Mouse (Mus musculus): ENCODE measurements around the gene Gaa.

Gene Gaa

DNA sequence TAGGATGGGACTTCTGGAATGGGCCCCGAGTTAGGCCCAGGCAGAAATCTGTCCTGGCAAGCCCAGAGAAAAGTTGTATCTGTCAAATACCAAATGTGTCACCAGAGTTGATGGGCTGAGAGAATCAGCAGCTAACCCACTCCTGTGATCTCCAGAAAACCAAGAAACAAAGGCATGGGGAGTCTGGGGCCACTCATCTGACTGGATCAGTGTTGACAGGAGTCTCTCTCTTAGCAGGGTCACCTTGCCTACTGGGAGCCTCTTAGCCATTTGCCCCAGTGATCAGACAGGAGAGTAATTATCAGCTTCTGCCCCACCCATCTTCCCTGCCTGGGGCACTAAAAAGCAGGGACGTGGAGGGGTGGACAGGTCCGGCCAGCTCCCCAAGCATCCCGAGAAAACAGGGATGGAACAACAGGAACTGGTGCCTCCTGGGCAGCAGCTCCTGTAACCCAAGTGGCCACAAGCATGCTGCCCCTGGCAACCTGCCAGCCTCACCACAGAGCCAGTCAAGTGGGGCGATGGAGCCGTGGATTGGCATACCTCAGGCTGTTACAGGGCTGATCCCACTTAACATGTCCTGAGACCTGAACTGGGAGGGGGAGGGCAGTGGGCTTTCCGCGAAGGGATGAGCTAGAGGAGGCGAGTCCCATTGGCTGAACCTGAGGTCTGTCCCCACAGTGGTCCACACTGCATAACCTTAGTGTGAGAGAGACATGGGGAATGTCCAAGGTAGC lies 18.3 kb downstream of the Gaa start:
- no peak for TF ChIP-seq GATA4 (IDR thresholded peaks at IDR 0.05; ENCODE audit: insufficient replicate concordance, low read length)

DNA sequence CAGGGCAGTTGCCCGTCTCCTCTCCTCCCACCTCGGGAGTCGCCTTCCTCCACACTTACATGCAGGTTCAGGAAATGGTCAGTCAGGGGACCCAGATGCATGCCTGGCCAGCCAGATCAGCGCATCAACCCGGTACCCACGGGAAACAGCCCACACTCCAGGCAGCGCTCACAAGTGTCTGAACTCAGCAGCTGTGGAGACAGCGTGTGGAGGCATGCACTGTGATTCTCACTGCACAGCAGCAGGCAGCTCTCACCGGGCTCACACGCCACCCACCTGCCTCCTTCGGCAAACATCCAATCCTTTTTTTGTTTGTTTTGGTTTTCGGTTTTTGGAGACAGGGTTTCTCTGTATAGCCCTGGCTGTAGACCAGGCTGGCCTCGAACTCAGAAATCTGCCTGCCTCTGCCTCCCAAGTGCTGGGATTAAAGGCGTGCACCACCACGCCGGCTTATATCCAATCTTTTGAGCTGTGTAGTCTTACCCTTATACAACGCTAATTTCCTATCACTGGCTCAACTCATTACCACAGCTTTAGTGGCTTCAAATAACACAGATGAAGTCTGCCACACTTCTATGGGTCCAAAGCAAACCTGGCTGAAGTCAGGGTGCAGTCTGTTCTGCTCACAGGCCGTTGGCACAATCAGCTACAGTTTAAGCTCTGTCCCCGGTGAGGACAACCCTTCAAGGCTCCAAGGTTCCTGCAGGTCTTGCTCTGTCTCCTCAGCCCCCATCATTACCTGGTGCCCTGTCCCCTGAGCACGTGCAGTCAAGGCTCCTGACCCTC lies 19.7 kb downstream of the Gaa start:
- no peak for TF ChIP-seq GATA4 (IDR thresholded peaks at IDR 0.05; ENCODE audit: insufficient replicate concordance, low read length)

DNA sequence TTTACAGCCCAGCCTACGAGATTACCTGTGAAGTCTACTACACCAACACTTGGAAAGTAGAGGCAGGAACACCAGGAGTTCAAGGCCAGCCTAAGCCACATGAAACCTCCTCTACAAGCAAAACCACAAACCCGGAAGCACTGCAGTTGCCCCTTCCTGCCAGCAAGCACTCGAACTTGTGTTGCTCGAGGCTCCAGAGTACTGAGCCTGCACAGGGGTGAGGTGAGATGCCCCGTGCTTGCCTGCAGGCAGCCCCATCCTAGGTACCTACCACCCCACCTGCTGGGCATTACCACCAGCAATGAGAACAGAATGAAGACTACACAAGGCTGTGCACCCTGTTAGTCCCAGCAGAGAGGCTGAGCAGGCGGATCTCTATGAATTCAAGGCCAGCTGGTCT lies 30.3 kb downstream of the Gaa start:
- TF ChIP-seq GATA4 (IDR thresholded peaks at IDR 0.05; ENCODE audit: insufficient replicate concordance, low read length) = no peak

DNA sequence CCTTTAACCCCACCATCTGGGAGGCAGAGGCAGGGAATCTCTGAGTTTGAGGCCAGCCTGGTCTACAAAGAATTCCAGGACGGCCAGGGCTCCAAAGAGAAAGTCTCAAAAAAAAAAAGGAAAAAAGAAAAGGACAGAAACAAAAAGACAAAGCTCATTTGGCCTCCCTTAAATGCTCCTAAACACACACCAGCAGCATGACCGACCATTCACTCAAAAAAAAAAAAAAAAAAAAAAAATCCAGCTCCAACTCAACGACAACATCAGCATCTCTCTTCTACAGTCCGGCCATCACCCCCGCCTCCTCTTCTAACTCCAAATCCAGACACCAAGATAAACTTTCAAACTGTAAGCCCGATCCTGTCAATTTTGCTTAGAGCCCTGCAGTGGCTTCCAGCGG lies 31.2 kb downstream of the Gaa start:
- no peak for TF ChIP-seq GATA4 (IDR thresholded peaks at IDR 0.05; ENCODE audit: insufficient replicate concordance, low read length)

DNA sequence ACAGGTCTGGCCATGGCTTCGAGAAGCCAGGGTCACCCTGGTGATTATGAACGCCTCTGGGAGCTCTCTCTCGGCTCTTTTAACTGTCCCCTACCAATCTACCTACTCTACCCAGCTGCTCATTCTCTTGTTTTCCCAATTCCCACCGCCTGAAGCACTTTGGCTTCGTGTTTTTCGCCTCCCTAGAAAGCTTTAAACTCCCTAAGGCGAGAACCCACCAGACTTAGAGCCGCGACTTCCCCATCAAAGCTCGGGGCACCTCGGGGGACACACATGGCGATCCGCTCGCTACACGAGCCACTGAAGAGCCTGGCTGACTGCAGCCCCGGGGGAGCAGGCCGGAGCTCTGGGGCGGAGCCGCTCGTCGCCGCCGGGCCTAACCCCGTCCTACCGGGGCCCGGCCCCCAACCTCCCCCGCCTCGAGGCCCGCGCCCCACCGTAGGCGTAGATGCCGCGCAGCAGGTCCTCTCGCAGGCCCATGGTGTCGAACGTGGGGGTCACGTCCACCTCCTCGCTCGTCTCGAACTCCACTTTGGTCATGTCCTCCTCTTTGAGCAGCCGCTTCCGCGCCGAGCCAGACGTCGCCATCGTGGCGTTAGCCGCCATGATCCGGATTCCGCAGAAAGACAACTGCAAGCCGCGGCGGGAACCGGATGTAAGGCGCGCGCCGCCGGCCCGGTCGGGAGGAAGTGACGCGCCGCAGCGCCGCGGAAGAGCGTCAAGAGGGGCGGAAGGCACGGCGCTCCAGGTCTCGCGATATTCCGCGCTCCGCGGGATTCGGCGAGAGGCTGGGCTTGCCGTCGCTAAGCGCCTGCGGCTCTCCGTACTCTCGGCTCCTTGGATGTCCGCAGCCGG lies 31.9 kb downstream of the Gaa start, which contains the start of gene Eif4a3:
Gene Eif4a3 (minus strand): TSS at position 699 of the 855 bp plus-strand sequence.
- peak; percentile 6; the same call in 1 of the 2 replicates for TF ChIP-seq GATA4 (IDR thresholded peaks at IDR 0.05; ENCODE audit: insufficient replicate concordance, low read length)

DNA sequence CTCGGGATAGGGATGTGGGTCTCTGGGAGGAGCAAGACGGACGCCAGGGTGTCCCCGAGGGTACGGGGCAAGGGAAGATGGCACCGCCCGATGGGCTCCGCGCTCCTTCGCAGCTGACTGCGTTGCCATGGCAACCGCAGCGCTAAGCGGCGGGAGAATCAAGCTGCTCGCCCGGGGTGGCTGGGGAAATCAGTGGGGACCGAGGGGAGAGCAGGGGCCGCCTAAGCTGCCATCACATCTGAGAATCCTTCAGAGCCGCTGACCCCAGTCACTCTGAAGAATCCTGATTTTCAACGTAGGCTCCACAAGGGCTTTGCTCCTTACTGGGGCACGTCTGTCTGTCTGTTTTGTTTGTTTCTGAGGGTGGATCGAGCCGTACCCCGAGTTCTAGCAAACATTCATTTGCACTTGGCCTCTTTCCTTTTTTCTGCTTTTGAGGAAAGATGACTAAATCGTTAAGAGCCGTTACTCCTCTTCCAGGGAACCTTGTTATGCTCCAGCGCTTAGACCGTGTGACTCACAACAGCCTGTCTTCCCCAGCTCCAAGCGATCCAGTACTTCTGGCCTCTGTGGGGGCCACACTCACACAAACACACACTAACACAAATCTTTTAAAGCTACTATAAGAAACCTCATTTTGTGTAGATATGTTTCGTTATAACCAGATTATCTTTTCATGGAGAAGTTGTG lies 32.7 kb downstream of the Gaa start:
- no peak; the same call in 1 of the 2 replicates for TF ChIP-seq GATA4 (IDR thresholded peaks at IDR 0.05; ENCODE audit: insufficient replicate concordance, low read length)

DNA sequence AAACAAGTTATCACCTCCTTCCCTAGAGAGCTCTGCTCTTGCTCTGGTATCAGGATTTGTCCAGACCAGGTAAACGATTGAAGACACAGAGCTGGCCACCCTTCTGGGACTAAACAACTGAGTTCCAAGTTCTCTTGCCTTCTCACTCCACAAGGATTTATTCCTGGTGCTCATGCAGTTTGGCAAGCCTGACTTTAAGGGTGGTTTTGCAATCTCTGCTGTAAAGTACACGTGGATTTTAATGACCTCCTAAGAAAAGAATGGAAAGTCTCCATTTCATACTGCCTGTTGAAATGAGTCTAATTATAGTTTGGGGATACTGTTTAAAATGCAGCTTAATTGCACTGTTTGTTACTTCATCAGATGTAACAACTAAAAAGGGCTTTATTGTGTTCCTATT lies 33.3 kb downstream of the Gaa start:
- no peak for TF ChIP-seq GATA4 (IDR thresholded peaks at IDR 0.05; ENCODE audit: insufficient replicate concordance, low read length)

DNA sequence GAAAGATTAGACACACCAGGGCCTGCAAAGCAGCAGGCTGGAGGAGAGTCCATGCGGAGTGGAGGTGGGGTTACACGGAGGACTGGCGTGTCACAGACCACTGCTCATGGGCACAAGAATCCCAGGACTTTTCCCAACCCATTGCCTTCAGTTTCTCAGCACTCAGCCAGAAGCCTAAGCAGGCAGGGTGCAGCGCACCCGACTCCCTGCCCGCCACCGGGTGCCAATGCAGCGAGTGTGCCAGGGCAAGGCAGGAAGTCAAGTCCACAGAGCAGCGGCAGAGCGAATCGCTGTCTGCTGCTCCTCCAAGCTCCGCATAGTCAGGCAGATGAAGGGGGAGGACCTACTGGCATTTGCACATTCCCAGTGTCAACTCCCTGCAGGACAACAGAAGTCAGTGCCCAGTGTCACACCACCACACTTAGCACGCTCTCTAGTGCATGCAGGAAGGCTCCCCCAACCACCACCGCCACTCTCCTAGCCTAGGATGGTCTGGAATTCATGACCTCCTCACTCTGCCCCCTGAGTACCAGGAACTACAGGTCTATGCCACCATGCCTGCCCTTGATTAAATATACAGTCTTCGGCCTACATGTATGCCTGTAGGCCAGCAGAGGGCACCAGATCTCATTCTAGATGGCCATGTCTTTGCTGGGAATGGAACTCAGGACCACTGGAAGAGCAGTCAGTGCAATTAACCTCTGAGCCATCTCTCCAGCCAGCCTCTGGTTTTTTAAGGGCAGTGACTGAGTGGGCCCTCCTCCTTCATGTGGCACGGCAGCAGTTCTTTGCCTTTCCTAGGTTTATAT lies 37.4 kb downstream of the Gaa start:
- TF ChIP-seq GATA4 (IDR thresholded peaks at IDR 0.05; ENCODE audit: insufficient replicate concordance, low read length) = no peak

DNA sequence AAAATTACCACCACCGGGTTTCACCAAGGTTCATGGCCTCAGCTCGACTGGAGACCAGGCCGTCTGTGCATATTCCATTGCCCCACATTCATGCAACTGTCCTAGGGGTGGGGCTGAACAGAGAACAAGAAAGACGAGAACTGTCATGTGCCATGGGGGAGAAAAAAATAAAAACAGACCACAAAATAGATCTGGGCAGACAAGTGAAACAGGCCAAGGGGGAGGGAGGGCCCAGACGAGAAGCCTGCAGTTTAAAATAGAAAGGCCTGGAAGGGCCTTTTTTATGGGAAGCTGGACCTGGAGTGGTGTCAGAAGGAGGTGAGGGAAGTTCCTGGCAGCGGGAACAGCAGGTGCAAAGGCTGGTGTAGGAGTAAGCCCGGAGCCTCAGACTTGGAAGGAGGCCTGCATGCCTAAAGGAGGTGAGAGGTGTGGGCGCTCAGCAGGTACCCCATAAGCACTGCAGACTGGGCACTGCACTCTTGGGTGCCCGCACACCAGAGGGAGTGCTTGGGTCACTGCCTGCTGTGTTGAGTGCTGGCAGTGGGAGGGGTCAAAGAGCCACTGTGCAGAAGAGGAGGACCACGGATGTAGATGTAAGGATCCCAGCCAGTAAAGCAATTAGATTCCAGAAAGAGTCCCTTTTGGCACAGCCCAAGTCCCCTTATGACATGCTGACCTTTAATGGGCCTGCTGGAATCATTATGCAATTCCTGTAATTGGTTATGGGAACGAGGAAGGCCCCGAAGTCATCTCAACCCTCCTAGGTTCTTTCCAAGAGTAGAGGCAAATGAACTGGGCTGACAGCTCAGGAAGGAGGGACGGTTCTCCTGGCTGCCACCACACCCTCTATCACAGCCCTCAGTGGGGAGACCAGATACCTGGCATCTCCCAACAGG lies 39.3 kb downstream of the Gaa start:
- no peak for TF ChIP-seq GATA4 (IDR thresholded peaks at IDR 0.05; ENCODE audit: insufficient replicate concordance, low read length)

DNA sequence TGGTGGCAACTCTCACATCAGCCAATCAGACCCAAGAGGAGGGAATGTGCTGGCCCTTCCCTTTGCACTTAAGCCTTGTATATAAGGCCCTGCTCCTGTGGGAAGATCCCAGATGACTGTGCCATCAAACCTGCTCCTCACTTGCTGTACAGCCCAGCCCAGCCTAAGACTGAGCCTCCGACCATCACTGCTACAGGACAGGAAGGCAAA lies 39.9 kb downstream of the Gaa start, which contains the start of gene Card14:
Gene Card14 (plus strand): TSS at position 111 of the 210 bp plus-strand sequence.
- TF ChIP-seq GATA4 (IDR thresholded peaks at IDR 0.05; ENCODE audit: insufficient replicate concordance, low read length) = no peak

DNA sequence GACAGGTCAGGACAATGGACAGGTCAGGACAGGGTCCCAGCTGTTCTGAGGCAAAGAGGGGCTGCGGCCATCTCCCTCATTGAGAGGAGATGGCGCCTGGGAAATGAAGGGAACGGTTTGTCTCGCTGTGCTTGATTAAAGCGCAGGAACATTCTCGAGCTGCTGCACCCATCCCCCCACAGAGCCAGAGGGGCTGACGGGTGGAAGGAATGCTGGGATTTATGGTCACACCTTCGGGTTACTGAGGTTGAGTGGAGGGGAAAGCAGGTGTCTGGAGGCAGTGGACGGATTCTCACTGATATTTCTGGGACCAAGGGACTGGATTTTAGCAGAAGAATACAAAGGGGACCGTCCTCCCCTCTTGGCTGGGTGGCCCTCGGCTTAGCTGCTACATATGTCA lies 40.2 kb downstream of the Gaa start:
- TF ChIP-seq GATA4 (IDR thresholded peaks at IDR 0.05; ENCODE audit: insufficient replicate concordance, low read length) = no peak

DNA sequence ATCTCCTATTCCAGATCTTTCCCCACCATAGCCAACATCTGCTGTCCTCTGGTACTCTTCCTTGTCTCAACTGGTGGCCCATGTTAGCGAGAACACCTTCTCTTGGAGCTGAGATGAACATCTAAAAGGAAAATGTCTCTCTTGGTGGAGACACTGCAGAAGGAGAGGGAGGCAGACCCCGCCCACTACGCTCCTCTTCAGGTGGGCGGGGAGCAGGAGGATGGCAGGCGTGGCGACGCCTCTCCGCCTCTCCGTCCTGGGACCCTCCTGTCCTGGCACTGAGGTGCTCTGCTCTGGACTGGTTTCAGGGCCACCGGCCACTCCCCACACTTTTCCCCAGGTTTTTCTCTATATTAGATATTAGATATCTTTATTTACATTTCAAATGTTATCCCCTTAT lies 42.9 kb downstream of the Gaa start:
- no peak for TF ChIP-seq GATA4 (IDR thresholded peaks at IDR 0.05; ENCODE audit: insufficient replicate concordance, low read length)

DNA sequence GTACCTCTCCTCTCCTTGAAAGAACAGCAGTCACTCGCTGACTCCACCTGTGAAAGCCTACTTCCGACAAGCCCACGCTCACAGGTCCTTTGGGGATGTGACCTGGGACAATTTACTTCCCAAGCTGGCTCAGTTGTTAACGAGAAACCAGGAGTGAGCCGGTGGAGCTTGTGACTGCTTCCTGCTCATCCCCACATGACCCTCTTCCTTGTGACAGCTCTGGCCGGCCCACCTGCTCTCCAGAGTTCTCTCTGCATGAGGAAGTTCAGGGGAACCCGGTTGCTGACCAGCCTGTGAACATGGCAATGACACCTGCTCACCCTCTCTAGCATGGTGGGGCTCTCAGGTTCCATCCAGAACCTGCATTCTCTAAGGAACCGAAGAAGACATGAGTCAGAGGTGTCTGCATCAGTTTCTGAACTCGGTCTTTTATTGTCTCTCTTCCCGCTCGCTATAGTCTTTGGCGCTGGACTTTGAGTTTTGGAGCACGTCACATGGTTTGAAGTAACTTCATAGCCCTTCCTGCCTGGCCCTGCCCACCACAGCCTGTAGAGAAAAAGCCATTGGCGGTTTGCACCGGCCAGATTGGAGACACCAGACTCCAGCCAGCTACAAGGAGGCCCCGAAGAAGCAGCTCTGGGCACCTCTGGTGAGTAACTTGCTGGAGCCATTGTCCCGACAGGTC lies 46.7 kb downstream of the Gaa start:
- TF ChIP-seq GATA4 (IDR thresholded peaks at IDR 0.05; ENCODE audit: insufficient replicate concordance, low read length) = no peak
